Mouse (Mus musculus): Measurements from ENCODE around the gene Adam10. TPM values are rescaled to one million over a fixed set of nuclear protein-coding genes. Genes with fewer than 3 reads are reported as not detected.

Gene Adam10
- total RNA-seq, 4 experiments from 2014 or later: 67.9 to 80.4 (median 71.5) TPM

DNA sequence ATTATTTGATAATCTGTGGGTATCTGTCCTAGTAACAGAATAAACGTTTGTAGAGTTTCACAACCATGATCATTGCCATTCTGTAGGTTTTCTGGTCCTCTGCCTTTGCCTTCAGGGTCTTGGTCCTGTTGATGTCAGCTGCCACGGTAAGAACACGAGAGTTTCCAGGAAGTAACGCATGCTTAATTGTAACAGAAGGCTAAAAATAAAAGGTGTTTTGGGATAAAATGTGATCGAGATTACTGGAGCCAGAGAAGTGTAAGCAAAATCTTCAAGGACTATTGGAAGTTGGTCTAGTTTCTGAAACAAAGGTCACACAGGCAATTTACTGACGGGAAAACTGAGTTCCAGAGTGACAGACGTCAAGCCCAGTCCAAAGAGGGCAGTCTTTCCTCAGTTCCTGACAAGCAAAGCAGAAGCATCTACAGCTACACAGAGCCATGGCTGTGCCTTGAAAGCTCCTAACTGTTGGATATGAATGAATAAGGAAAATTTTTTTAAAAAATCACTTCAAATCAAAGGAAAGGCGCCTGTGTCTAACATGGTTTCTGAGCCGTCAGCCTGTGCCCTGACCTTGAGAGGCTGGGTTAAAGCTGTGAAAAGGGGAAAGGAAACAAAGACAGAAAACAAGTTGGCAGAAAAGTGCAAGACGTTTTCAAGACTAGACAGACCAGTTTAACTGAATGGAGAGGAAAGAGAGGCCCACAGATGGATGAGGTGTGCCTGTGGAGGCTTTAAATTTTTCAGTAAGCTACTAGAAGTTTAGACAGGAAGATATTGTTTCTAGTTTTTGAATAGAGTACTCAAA lies 6.8 kb upstream of the Adam10 start:
- DNase-seq (ENCODE audit: low spot score in 2 of 2): no peak

DNA sequence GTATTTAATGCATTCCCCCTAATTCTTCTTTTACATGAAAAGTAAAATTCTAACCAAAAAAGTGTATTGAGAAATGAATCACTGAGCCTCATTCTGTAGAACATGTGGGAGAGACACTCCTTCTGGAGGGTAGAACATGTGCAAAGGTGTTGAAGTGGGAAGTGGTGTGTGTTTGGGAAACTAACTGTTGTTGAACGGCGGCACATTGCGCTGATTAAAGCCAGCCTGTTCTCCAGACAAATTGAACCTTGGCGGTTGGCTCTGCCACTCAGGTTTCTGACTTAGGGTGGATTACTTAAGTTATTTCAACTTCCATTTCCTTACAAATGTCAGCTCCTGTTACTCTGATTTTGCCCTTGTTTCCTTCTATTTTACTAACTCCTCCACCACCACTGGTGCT lies 5.1 kb upstream of the Adam10 start:
- DNase-seq (ENCODE audit: low spot score in 2 of 2): no peak

DNA sequence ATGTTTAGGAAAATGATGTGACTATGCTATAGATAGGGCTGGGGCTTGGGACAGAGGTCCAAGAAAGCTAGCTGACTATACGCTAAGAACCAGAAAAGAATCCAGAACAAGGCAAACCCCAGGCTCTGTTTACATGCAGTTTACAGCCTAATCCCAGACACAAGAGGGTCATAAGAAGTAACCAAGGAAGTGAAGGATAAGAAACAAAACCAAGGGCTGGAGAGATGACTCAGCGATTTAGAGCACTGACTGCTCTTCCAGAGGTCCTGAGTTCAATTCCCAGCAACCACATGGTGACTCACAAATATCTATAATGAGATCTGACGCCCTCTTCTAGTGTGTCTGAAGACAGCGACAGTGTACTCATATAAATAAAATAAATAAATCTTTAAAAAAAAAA lies 3.7 kb upstream of the Adam10 start:
- no peak for DNase-seq (ENCODE audit: low spot score in 2 of 2)

DNA sequence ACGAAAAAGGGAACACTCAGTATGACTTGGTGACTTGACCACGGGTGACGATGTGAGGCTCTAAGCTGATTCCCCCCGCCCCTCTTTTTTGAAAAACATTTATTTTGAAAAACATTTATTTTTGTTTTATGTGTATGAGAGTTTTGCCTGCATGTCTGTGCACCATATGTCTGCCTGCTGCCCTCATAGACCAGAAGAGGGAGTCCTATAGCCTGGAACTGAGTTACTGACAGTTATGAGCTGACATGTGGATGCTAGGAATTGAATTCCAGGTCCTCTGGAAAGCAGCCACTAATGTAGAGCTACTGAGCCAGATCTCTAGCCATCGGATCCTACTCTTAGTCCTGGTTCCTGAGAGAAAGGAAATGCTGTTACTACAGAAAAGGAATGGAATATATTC lies 2.8 kb upstream of the Adam10 start:
- DNase-seq (ENCODE audit: low spot score in 2 of 2): no peak

DNA sequence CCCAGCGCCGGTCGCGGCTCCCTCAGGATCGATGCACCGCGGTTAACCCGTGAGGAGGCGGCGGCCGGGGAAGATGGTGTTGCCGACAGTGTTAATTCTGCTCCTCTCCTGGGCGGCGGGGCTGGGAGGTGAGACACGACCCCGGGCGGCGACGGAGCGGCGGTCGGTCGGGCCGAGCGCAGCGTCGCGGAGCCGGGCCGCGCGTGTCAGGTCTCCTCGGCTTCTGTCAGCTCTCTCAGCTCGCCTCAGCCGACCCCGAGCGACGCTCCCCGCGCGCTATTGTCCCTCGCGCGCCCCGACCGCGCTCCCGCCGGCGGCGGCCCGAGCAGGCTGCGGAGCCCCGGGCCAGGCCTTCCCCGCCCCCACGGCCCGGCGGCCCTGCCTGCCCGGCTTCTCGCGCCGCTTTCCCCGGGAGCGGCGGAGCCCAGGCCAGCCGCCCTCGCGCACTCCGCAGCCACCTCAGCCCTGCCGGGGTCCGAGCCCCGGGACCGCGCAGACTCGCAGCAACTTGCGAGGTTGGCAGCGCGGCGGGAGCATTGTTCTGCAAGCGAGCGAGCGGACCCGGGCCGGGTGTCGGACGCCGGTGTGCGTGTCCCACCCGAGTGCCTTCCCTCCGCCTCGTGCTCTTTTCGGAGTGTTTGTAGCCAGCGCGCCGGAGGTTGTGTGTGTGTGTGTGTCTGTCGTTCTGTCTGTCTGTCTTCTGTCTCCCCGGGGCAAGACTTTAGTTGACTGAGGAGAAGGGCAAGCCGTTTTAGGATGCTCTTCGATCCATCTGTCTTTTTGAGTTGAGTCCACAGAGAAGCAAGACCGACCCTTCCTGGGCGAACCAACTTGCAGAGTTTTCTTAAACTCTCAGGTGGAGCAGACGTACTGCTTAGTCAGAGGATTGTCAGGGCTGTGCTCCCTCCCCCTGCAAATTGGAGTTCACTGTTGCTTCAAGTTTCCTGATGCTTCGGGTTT lies 615 bp downstream of the Adam10 start:
- DNase-seq (ENCODE audit: low spot score in 2 of 2): peak; percentile 14 to 23

DNA sequence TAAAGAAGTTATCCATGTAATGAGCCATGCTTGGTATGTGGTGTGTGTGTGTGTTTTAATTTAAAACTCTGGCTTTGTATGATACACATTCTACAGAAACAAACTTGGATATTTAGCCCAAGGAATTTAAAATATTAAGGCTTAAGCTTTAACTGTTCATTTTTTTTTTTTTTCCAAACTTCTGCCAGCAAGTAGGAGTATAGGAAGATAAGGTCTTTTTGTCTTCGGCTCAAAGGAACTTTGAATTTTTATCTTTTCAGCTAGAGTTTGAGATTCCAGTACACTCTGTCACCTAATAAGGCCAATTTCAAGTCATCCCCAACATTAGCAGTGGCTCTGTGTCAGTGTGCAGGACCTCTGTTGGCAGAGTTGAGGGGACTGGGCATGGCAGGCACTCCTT lies 3.4 kb downstream of the Adam10 start:
- no peak for DNase-seq (ENCODE audit: low spot score in 2 of 2)

DNA sequence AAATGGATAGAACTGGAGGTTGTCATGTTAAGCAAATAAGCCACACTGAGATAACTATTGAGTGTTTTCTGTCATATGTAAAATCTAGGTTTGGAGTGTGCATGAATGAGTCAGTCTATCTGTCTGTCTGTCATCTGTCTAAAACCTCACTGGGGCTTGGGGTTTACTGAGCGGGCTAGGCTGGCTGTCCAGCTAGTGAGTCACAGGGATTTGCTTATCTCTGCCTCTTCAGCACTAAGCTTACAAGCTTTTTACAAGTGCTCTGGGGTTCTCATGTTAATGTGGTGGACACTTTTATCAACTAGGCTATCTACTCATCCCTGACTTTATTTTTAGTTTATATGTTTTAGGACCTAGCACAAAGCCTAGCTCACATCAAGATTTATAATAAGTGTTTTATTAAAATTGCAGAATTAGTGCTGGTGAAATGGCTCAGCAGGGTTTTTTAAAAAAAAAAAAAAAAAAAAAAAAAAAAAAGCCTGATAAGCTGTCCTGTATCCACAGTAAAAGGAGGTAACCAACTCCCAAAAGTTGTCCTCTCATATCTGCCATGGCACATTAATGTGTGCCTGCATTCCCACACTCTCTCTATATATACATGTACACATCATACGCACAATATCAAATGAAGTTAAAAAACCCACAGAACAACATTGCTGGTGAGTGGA lies 9.6 kb downstream of the Adam10 start:
- DNase-seq (ENCODE audit: low spot score in 2 of 2): no peak

DNA sequence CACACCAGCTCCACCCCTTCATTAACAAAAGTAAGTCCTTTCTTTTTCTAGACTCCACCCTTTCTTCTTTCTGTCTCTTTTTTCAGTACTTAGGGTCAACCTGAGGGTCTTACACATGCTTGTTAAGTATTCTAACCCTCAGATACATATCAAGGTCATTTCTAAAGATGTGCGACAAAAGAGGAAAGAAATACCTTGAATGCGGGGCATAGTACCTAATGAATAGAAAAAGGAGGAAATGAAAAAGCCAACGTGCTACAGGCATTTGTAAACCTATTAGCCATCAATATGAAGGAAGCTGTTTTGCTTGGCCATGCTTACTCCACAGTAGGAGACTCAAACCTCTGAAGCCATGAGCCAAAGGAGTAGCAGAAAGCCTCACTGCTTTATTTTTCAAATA lies 11.1 kb downstream of the Adam10 start:
- DNase-seq (ENCODE audit: low spot score in 2 of 2): no peak

DNA sequence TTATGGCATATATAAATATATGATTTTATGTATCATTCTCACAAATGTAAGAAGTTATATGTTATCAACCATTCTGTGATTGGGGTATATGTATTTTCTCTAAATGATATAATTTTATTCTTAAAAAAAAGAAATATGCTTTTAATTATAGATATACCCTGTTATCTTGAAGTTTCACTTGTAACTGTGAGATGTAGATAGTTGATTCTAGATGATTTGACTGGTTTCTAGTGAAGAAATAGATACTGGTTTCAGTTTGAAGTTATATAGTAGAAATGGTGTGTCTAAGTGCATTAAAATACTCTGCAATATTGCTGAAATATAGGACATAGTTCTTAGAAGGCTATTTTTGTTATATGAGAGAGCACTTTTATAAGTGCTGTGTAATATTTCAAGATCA lies 11.8 kb downstream of the Adam10 start:
- no peak for DNase-seq (ENCODE audit: low spot score in 2 of 2)

DNA sequence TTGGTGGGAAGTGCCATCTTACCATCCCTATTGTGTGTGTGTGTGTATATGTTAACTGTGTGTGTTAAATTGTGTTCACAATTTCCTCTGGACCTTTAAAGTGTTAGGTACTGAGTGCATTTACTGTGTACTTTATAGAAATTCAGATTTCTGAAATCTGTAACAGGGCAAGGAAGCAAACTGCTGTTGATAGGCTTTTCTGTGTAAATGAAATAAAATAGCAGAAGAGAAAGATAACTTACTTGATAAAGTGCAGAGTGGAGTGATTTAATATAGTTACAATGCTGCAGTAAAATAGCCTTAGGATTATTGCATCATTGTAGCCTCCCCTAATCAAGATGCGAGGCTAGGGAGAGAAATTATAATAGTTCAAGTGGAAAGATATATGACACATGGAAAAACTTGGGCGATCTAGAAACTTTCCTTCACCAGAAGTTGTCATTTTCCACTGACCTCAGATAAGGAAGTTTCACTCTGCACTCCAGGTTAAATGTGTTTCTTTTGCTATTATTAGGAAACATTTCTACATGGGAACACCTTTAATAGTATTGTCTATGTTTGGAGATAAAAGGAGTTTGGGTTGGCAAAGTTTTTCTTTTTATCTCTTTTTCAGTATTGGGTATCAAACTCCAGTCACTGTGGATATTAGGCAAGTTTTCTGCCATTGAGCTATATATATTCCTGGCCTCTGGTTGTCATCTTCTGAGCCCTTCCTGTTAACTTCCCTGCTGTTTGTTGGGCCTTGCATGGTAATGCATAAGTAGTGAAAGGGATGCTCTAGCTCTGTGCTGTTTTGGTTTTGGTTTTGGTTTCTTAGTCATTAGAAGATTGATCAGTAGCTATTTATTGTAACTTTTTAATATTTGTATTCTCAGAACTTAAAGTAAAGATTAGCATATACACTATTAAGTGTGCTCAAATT lies 13.2 kb downstream of the Adam10 start:
- DNase-seq (ENCODE audit: low spot score in 2 of 2): no peak

DNA sequence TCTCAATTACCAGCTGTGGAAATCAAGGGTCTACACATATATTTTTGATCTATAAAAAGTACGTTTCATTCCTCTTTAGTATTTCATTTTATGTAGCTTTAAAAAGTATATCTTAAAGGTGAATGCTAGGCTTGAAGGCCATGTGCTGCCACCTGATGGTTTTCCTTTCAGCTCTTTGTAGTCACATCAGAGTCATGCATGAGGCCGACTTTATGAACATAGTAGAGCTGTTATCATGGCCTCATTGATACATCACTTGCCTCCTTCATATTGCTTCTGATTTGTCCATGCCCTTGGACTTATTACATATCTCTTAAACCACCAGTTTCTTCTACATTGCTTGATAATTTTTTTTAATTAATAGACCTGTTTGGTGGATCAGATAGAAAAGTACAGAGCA lies 16.9 kb downstream of the Adam10 start:
- no peak for DNase-seq (ENCODE audit: low spot score in 2 of 2)

DNA sequence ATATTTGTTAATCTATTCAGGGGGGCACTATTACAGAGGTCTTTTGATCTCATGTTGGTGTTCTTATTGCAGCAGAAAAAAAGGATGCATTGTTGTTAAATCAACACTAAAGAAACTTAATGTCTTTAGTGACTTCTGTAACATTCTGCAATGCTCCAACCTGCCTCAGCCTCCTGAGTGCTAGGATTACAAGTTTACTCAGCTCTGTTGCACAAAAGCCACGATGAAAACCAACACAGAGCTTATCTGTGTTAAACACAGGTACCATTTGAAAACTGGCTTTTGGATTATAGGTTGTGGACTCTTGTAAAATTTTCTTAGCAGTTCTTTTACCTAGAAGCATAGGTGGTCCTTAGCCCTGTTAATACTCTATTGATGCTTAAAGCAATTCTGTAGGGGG lies 19.3 kb downstream of the Adam10 start:
- no peak for DNase-seq (ENCODE audit: low spot score in 2 of 2)

DNA sequence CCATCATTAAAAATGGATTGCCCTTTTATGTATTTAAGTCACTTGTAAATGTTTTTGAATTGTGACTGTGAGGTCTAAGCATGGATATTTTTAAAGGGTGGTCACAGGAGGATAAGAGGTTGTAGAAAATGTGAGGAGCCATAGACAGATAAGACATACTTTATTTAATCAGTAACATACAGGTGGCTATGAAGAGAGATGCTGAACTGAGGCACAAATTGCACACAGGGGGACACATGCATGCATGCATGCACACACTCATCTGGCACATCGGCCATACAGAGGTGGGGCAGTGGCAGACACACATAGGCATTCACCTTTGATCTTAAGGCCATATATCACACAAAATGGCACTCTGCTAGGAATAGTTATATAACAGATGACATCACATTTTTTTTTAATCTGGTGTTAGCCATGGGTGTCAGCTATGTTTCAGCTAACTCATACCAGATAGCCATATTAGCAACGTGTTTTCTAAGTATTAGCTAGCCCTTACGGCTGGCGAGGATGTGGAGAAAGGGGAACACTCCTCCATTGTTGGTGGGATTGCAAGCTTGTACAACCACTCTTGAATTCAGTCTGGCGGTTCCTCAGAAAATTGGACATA lies 24.9 kb downstream of the Adam10 start:
- DNase-seq (ENCODE audit: low spot score in 2 of 2): no peak

DNA sequence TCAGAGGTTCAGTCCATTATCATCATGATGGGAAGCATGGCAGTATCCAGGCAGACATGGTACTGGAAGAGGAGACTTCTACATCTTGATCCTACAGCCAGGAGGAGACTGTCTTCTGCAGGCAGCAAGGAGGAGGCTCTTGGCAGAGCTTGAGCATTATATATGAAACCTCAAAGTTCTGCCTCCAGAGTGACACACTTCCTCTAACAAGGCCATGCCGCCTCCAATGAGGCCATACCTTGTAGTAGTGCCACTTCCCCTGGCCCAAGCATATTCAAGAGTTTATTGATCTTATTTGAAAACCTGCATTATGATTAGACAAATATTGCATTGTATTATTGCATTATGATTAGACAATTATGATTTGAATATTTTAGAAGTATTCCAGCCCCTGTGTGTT lies 27.6 kb downstream of the Adam10 start:
- no peak for DNase-seq (ENCODE audit: low spot score in 2 of 2)

DNA sequence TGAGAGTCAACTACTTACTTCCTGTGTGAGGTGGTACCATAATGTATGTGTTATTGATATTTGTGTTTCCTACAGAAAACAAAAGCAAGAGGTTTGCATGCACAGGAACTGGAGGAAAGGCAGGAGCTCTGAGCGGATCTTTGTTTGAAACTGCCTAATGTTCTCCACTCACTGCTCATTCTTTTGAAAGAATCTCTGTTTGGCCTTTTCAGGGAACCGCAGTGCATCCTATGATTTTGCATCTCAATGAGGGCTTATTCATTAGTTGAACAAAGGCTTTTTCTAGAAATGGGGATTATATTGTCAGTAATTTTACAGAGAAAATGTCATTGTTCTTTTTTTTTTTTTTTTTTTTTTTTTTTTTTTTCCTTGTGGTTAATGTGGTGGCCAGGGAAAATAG lies 50.7 kb downstream of the Adam10 start:
- DNase-seq (ENCODE audit: low spot score in 2 of 2): no peak

DNA sequence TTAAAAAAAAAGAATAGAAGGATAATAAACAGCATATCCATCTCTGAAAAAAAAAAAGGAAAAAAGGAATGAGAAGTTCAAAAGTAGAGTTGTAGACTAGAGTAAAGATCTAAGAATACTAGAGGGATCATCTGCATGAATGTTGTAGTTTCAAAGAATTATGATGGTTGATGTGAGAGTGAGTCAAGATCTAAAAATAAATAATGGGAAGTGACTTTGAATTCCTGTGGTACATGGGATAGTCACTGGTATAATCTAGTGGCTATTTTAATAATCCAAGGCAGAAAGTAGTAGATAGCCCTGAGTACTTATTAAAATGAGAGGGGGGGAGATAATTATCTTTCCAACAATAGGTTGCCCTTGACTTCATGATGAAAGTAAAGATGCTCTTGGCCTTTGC lies 52.3 kb downstream of the Adam10 start:
- no peak for DNase-seq (ENCODE audit: low spot score in 2 of 2)

DNA sequence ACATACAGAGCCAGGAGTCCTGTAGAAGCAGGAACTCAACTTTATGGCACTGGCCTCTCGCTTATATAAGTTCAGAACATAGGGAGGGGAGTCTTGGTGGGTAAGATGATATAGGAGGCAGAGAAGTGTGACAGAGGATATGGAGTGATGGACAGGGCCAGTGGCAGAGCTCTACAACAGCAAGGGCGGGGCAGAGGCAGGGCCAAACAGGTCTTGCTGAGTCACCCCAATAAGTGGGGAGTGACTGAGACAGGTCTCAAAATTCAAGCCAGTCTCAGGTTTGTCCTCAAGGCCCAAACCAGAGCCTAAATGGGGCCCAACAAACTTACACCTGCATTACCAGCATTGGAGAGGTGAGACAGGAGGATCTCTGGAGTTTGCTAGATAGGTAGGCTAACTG lies 54.4 kb downstream of the Adam10 start:
- DNase-seq (ENCODE audit: low spot score in 2 of 2): no peak

DNA sequence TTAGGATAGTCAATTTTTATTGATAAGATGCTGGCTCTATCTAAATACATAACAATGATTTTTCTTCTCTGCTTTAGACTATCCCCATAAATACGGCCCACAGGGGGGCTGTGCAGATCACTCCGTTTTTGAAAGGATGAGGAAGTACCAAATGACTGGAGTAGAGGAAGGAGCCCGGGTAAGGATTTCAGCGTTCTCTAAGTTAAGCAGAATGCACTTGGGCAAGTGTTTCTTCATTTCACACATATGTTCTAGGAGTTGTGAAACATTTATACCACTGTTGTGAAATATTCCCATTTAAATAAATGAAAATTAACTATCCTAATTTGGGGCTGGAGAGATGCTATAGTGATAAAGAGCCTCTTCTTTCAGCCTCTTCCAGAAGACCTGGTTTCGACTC lies 61.2 kb downstream of the Adam10 start:
- no peak for DNase-seq (ENCODE audit: low spot score in 2 of 2)

DNA sequence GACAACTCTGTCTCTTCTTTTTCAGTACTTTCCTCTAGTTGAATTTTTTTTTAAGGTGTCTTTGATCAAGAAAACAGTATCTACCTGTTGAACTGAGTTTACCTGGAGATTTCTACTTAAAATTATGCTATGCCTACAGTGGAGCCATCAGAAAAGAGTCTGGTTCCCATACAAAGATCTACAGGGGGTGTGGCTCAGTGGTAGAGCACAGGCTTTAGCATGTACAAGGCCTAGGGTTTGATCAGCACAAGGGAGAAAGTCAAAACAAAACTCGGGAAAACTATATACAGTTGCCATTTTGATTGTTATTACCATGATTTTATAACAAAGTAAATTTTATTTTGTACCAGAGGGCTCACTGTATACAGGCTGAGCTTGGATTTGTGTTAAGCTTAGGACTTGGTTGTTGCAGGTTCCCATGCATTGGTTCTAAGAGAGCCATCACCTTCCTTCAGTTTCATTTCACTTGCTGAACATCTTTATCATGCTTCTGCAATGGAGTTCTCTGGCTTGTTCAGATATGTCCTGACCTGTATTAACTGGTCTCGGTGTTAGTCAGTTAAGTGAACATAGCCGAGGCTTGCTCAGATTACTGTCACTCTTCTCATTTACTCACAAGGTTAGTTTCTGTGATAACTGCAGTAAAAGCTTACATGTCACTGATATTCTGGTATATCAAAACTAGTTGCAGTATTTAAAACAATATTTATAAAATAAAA lies 72.9 kb downstream of the Adam10 start:
- no peak for DNase-seq (ENCODE audit: low spot score in 2 of 2)

DNA sequence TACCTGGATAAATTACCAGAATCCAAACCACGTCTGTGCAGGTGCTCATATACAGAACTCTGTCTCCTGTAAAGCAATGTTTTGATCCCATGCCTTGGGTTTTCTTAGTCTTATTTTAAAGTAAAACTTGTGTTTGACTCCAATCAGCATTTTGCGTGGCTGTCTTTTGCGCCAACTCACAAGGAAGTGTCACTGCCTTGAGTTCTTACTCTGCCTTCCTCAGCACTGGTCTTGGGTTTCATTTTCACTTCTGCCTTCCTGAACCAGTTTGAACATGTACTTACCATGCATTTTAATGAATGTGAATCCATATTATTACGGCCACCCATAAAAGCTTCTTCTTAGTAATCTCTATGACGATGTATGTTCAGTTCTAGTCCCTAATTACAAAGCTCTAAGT lies 82.2 kb downstream of the Adam10 start:
- DNase-seq (ENCODE audit: low spot score in 2 of 2): no peak
